Mouse (Mus musculus) adrenal gland, postnatal 10 days (tissue): ENCODE data around the gene Tjp3. TPM values are rescaled to one million over a fixed set of nuclear protein-coding genes. Genes with fewer than 3 reads are reported as not detected.

ENCODE experiments used
- DNase-seq: peaks from one replicate; pipeline ENCODE4 v3.0.0; 2021; ENCODE audit warnings: mixed read lengths
- total RNA-seq, 2 experiments: library from RNA; stranded (reverse); gene quantifications; 2 replicates each; pipeline ENCODE4 v1.2.3; 2021

Gene Tjp3
- total RNA-seq, 2 experiments from 2014 or later, result 1.9 to 3.0 TPM

- DNase-seq, result no peak
Observed at GRCm38 (mm10) chr10:81298369-81299100, 7.2 kb upstream of the Tjp3 start.

GRCm38 (mm10) chr10:81297845-81298244, 6.5 kb upstream of the Tjp3 start:
- DNase-seq, result peak; percentile 47

DNA sequence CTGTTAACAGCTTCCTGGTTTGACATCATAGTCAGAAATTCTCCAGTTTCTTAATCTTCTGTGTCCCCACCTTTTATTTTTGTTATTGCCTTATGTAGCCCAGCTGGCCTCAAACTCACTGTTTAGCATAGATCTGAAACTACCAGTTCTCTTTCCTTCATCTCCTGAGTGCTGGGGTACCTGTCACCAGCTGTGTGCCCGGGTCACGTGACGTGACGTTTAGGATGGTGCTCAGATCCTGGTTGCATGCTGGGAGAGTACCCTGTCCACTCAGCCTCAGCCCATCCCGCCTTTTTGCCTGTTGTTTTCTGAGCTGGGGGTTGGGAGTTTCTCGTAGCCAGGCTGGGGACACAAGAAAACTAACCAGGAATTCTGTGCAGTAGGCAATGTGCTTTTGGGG, 5.9 kb upstream of the Tjp3 start:
- no peak for DNase-seq

DNA sequence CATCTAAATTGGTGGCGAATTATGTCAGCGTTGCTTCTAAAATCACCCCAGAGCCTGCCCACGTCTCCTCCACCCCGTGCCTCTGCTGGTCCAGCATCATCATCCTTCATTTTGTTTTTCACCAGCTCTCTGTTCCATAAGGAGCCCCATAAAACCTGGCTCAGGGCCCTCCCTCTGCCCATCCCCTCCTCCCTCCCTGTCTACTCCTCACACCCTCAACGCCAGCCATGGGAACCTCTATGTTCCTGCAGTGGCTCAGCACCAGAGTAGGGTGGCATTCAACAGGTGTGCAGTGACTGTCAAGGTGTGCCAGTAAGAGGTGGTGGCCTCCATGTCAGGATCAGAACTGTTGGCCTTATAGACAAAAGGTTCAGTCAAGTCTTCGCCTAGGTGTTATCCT, 3.8 kb upstream of the Tjp3 start:
- DNase-seq, result no peak

DNA sequence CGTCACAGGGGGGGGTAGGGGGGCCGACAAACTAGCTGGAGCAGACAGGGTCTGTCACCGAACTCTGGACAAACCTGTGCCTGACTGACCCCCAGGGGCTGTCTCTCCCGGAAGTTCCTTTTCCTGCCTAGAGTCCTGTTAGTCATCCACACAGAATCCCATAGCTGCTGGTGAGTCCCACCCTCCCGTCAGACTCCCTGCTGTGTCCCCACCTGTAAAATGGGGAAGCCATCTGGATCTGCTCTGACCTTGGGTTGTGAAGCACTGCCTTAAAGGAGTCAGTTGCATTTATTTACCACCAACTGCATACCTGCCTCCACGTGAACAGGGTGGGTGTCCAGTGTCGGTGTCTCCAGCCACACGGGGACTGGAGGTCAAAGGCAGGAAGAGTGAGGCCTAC, 3.1 kb upstream of the Tjp3 start:
- no peak for DNase-seq

DNA sequence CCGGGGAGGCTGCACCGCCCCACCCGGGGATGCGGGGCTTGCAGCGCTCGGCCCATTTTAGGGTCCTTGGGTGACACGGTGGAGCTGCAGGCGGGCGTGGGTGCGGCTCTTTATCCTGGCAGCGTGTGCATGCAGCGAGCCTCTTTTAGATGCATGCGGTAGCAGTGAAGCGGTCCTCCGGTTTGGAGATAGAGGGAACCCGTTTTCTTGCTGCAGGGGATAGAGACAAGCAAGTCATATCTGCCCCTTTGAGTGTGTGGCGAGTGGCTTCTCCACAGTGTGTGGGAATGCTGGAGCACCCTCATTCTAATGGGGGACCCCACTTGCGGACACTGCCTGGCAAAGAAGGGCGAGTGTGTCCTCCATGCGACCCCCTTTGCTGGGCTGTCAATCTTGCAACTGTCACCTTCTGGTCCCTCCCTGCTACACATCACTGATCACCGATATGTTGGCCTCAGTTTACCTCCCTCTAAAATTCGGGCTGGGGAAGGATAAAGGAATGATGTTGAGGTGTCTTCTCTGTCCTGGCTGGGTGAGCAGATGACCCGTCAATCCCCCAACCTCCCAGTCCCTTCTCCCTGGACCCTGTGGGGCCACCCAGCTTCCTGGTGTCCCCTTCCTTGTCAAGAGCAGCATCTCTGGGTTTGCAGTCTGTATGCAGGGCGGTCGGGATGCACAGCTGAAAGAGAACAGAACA, 2.1 kb upstream of the Tjp3 start:
- no peak for DNase-seq

GRCm38 (mm10) chr10:81292554-81293333, 1.4 kb upstream of the Tjp3 start, which contains the start of gene Pip5k1c:
Gene Pip5k1c, plus strand, starts transcription at chr10:81292963.
- DNase-seq, result peak; percentile 99

GRCm38 (mm10) chr10:81290698-81291460, 502 bp downstream of the Tjp3 start:
- no peak for DNase-seq

DNA sequence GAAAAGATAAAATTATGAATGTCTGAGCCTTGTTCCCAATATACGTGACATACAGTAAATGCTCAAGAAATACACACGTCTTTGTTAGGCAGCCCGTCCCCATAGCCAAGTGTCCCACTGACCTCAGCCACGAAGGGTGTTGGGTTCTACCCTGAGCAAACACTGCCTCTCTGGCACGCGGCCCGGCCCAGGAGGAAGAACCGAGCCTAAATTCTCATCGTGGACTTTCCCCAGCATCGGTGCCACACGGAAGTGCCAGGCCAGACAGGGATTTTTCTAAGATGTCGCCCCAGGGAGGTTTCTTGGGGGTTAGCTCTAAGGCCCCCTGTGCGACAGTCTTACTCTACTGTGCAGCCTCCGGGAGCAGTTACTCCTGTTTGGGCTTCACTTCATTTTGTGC, 1.6 kb downstream of the Tjp3 start:
- DNase-seq, result no peak

- DNase-seq, result peak; percentile 73
Observed at GRCm38 (mm10) chr10:81289278-81289677, 2.1 kb downstream of the Tjp3 start.

GRCm38 (mm10) chr10:81288601-81289000, 2.8 kb downstream of the Tjp3 start:
- peak; percentile 56 for DNase-seq

GRCm38 (mm10) chr10:81287513-81288157, 3.7 kb downstream of the Tjp3 start:
- peak; percentile 74 for DNase-seq

DNA sequence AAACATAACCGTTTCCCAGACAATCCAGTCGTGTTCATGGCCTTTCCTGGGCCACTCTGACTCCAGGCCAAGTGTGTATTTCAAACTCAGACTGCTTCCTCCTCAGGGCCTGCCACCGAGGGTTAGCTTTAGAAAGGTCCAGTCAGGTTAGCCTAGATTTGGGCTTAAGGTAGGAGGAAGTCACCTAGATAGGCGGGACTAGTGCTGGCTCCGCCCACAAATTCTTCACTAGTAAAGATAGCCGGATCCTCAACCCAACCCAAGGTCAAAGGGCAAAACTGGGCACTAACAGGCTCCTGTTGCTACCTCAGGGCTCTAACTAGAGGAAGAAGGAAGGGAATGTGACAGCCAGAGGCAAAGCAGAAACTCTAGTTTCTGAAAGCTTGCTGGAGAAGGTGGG, 4.8 kb downstream of the Tjp3 start:
- no peak for DNase-seq

DNA sequence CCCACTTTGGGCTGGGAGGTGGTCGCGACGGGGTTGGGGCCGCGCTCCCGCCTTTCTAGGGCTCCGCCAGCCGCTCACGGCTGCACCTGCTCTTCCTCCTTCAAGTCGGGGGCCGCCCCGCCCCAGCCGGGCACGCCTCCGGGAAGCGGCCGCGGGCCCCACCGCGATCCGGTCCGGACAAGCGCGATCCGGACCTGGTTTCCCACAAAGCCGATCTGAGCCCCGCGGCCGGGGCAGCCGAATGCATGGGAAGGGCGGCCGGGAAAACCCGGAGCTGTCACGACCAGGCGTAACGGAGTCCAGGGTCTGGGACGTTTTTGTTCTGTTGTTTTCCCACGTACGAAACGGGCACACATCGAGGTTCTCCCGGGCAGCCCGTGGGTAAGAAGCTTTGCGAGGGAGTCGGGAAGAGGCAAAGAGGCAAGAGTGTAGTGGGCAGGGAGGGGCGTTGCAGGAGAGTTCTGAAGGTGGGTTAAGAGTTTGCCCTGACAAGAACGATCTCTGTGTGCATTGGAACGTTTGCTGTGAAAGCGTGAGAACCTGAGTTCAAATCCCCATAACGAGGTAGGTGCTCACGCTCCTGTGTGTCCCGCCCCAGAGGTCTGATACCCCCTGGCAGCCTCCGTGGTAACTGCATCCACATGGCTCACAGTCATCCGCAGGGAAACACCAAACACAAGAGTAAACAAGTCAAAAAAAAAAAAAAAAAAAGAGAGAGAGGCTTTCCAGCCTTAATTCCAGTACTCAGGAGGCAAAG, 5.5 kb downstream of the Tjp3 start:
- peak; percentile 96 for DNase-seq

DNA sequence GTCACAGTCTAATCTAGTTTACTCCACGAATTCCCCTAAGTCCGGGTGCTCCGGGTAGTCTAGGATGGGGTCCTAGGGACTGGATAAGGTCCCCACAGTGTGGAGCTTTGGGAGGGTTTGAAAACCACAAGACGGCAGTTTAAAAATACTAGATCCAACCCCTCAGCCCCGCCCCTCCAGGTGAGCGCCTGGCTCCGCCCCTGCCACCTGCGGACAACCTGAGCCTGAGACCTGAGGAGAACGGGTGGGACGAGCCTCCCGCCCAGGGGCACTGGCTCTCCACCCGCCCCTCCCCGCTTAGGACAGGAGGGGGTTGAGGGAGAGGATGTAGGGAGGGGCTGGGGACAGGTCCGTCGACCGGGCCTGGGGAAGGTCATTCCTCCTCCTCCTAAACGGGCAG, 6.7 kb downstream of the Tjp3 start:
- DNase-seq, result no peak

DNA sequence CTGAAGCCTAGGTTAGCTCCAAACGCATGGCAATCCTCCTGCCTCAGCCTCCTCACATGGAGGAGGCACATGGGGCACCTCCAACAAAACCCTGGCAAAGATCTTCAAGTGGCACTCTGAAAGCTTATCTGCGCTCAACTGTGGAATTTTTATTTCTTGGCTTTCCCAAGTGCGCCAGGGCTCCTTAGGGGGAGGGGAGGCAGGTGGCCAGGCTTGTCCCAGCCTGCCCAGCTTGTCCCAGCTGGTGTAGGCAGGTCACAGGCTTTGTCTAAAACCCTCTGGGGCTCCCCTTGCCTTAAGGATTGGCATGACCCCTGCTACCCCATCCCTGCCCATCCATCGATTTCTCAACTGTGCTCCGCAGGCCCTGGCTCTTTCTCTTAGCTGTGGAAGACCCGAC, 7.2 kb downstream of the Tjp3 start:
- DNase-seq, result no peak

DNA sequence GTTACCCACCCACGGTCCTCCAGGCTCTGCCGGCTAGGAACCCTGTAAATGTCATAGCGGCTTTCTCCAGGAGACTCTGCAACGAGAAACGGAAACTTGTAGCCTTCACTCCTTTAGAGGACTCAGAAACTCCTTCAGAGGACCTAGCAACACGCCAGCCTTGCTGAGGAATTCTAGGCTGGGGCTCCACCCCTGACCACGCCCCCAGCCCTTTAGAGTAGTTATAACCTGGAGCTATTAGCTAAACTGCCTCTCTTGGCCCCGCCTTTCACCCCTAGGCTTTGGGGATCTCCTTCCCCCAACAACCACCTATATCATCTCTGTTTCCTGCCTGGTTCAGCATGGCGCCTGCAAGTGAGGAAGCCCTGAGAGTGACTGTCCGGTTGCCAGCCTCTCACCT, 11.9 kb downstream of the Tjp3 start:
- DNase-seq, result no peak

- no peak for DNase-seq
Observed at GRCm38 (mm10) chr10:81277676-81278075, 13.7 kb downstream of the Tjp3 start.

DNA sequence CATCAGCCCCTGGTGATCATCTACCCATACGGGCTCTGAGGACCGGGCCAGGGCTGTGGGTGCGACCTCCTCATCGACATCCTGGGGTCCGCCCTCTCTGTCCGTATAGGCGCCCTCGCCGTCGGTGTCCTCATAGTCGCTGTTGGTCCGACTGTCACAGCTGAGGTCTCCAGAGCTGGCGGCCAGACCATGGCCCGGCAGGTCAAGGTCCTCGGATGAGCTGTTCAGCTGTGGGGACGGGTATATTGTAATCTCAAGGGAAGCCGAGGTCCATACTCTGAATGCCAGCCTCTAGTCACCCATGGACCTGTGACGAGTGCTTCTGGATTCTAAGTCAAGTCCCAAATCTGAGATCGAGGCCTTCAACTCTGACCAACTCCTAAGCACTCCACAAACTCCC, 17.5 kb downstream of the Tjp3 start:
- DNase-seq, result no peak

- DNase-seq, result no peak
Observed at GRCm38 (mm10) chr10:81272356-81272755, 19.0 kb downstream of the Tjp3 start.
